Mouse (Mus musculus): ENCODE measurements around the gene Gm11938.
A peak's percentile ranks its signal among the peaks of the same experiment; 100 is the strongest.

The Gm11938 gene

GRCm38 (mm10) chr11:99574106-99574505, 29.0 kb downstream of the Gm11938 start:
- peak; percentile 5 for DNase-seq (ENCODE audit: low read depth, low spot score)

DNA sequence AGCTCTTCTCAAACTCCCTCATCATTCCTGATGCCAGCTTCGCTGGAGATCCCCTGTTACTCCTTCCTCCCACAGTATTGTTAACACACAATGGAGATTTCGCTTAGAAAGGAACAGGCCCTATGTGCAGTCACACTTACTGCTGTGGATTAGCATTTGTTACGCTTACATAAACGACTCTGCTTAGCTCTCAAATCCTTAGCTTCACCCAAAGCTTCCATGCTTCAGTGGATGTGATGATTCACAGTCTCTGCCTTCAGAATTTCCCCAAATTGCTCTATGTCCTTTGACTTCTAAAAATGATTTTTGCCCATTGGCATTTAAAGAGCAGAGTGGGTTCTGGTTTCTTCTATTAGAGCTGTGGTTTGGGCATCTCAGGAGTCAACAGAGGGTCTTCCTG, 29.9 kb downstream of the Gm11938 start:
- DNase-seq (ENCODE audit: low read depth, low spot score): no peak

GRCm38 (mm10) chr11:99566530-99566929, 36.6 kb downstream of the Gm11938 start, which contains the start of gene Krtap3-1:
Gene Krtap3-1 (minus strand): TSS chr11:99566630.
- DNase-seq (ENCODE audit: low read depth, low spot score): no peak

DNA sequence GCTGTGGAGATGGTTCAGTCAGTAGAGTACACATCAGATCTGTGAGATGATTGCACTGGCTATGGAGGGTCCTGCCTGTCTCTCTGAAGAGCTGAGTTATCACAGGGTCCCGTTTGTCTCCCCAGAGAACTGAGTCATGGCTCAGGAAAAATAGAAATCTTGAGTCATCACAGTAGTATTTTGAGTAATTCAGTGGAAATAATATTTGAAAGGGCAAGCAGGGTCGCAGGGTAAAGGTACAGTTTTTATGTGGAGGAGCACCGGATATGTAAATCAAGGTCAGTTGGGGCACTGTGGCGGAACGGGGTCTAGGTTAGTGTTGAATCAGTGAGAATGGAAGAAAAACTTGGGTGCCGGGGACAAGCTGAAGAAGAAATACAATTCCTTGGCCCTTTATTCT, 40.5 kb downstream of the Gm11938 start:
- DNase-seq (ENCODE audit: low read depth, low spot score): no peak

DNA sequence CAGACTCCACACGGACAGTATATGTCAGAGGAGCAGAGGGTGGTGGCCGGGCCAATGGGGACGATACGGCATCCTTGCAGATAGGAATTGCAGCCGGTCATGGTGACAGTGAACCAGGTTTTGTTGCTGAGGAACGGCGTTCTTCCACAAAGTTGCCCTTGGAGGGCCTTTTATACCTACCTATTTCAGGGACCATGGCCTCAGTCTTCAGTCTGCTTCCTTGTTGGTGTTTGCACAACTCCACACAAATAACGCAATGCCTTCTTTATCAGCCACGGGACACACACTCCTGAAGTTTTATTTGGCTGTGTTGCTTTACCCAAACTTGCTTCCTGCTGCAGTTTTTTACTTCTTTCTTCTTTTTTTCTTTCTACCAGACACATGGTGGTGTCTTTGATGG, 43.7 kb downstream of the Gm11938 start, which contains the start of gene Gm11939:
Gene Gm11939, minus strand, starts transcription at position 101 of the 400 bp plus-strand sequence.
- no peak for DNase-seq (ENCODE audit: low read depth, low spot score)

DNA sequence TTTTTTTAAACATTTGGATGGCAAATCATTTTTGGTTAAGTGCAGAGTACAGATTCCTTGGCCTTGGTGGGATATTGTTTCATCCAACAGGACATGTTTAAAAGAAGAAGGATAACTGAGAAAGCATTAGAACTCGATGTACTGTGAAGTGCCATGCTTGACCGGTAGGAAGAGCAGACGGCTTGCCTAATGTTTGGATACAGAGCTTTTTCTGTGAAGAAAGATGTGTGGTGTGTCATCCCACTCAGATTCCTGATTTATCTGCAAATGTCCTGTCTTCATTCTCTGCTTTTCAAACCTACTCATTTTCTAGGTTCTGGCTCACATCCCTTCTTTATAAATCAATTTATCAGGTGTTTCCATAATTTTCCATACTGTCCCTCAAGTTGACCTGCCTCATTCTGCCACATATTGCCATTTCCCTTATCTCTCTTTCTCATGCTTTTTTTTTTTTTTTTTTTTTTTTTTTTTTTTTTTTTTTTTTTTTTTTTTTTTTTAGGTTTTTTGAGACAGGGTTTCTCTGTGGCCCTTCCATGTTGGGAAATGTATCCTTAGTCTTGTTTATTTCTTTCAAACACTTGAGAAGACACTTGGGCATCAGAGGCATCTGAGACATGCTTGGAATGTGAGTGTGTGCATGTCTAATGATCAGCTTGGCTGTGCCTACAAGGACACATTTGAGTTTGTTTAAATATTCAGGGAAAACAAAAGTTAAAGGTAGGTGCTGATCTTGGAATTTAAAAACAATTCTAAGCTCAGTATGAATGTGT, 44.9 kb downstream of the Gm11938 start:
- DNase-seq (ENCODE audit: low read depth, low spot score): no peak

DNA sequence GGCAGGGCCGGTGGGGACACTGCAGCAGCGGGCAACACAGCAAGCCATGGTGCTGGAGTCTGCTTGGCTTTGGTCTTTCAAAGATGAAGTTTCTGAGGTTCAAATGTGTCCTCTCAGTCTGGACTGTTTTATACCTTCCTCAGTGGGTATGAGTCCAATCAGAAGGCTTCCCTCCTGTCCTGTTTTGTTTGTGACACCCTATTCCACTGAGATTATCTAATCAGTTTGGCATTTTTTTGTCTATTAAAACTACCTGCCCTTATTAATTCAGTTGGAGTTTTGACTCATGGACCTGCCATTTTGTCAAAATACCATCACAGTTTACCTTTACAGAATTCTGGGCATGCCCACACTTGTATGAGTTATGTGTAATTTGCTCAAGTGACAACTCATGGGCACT, 46.4 kb downstream of the Gm11938 start, which contains the start of gene Krtap3-2:
Gene Krtap3-2, minus strand, starts transcription at position 101 of the 400 bp plus-strand sequence.
- no peak for DNase-seq (ENCODE audit: low read depth, low spot score)

GRCm38 (mm10) chr11:99556195-99556594, 46.9 kb downstream of the Gm11938 start:
- DNase-seq (ENCODE audit: low read depth, low spot score): no peak
